Mouse (Mus musculus): ENCODE results near the gene Ksr1. TPM values are rescaled to one million over a fixed set of nuclear protein-coding genes. Genes with fewer than 3 reads are reported as not detected.

Gene Ksr1
- polyA plus RNA-seq, 1 experiment = 28.1 TPM

DNA sequence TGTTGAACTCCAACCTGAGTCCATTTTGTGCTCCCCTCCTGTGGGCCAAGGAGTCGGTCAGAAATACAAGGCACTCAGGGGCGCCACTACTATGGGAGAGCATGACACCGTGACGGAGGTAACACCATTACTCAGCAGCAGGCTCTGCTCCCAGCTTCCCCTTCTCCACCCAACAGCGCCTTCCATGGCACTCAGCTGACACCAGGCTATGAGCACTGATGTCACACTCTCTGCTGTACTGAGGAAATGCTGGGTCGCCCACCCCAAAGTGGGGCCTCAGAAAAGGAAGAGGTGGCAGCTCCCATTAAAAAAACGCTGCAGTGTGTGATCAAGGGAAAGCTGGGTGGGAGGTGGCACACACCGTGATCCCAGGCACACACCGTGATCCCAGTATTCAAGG is 101.0 kb downstream of the Ksr1 start:
- H3K27ac ChIP-seq (ENCODE audit: control insufficient read depth, insufficient read depth, low read length) = no peak overlapping the region
- TF ChIP-seq CTCF (IDR thresholded peaks at IDR 0.05; ENCODE audit: borderline replicate concordance, control insufficient read depth, extremely low read depth, insufficient read depth, low read length, poor library complexity) = no peak
- no peak for TF ChIP-seq POLR2A (IDR thresholded peaks at IDR 0.05; ENCODE audit: control insufficient read depth, extremely low read depth, insufficient read depth, low read length, poor library complexity)
- no peak for DNase-seq
- H3K4me1 ChIP-seq (replicated peaks; ENCODE audit: control insufficient read depth, insufficient read depth, low read length) = peaks cover 6% of the 10 kb centered on the region
- 77% methylated on average over 9 of the region's 9 CpGs for WGBS
- H3K4me3 ChIP-seq (ENCODE audit: control insufficient read depth, insufficient read depth, low read length) = no peak overlapping the region
- no peaks in the 10 kb centered on the region for H3K27me3 ChIP-seq (ENCODE audit: control insufficient read depth, insufficient read depth, low read length)
- no peaks in the 10 kb centered on the region for H3K36me3 ChIP-seq (ENCODE audit: control insufficient read depth, insufficient read depth, low read length)

DNA sequence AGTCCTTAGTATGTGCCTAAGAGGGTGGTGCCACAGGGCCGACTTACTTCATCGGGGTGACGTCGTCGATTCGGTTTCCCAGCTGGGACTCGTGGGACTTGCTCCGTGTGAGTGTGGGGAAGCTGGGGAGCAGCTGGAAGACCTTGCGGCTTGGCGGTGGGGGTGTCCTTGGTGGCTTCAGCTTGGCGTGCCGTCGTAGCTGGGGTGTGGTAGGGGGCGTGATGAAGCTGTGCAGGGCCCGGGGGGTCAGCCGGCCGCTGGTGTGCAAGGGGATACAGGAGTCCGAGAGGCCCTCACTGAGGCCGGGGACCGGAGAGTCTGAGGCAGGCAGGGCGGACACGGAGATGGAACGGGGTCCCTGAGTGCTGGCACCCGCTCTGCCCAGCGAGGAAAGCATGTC is 101.4 kb downstream of the Ksr1 start:
- no peak for TF ChIP-seq POLR2A (IDR thresholded peaks at IDR 0.05; ENCODE audit: control insufficient read depth, extremely low read depth, insufficient read depth, low read length, poor library complexity)
- TF ChIP-seq CTCF (IDR thresholded peaks at IDR 0.05; ENCODE audit: borderline replicate concordance, control insufficient read depth, extremely low read depth, insufficient read depth, low read length, poor library complexity) = no peak
- Histone ChIP-seq H3K27ac (ENCODE audit: control insufficient read depth, insufficient read depth, low read length) (no peak overlapping the region), H3K4me1 (replicated peaks; ENCODE audit: control insufficient read depth, insufficient read depth, low read length) (peaks cover 6% of the 10 kb centered on the region), H3K27me3 (ENCODE audit: control insufficient read depth, insufficient read depth, low read length) (no peaks in the 10 kb centered on the region), H3K4me3 (ENCODE audit: control insufficient read depth, insufficient read depth, low read length) (no peak overlapping the region), H3K36me3 (ENCODE audit: control insufficient read depth, insufficient read depth, low read length) (no peaks in the 10 kb centered on the region)
- 99% methylated on average over 25 of the region's 25 CpGs for WGBS
- no peak for DNase-seq

DNA sequence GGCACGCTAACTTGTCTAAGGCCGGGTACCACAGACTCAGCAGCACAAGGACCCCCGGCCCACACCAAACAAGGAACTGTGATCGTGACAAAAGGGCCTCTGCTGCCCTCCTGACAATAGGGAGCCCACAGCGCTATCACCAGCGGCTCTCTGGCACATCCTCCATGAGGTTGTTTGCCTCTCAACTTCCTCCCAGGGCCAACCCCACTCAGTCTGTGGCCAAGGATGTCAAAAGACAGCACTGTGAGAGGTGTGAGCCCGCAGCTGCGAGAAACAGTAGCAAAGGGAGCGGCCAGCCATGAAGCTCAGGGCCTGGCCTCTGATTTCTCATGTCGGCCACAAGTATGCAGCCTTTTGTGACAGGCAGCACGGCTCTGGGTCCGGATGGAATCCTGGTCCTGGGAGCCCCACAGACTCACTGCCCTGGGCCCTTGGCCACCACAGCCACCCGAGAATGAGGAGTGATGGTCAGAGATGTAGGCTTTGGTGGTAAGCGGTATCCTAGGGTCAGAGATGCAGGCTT is 104.2 kb downstream of the Ksr1 start:
- TF ChIP-seq CTCF (IDR thresholded peaks at IDR 0.05; ENCODE audit: borderline replicate concordance, control insufficient read depth, extremely low read depth, insufficient read depth, low read length, poor library complexity) = no peak
- TF ChIP-seq POLR2A (IDR thresholded peaks at IDR 0.05; ENCODE audit: control insufficient read depth, extremely low read depth, insufficient read depth, low read length, poor library complexity) = no peak
- 45% methylated on average over 14 of the region's 14 CpGs for WGBS
- Histone ChIP-seq H3K4me1 (replicated peaks; ENCODE audit: control insufficient read depth, insufficient read depth, low read length) (peaks cover 6% of the 10 kb centered on the region), H3K27me3 (ENCODE audit: control insufficient read depth, insufficient read depth, low read length) (no peaks in the 10 kb centered on the region), H3K27ac (ENCODE audit: control insufficient read depth, insufficient read depth, low read length) (no peak overlapping the region), H3K4me3 (ENCODE audit: control insufficient read depth, insufficient read depth, low read length) (no peak overlapping the region), H3K36me3 (ENCODE audit: control insufficient read depth, insufficient read depth, low read length) (no peaks in the 10 kb centered on the region)
- DNase-seq = no peak

DNA sequence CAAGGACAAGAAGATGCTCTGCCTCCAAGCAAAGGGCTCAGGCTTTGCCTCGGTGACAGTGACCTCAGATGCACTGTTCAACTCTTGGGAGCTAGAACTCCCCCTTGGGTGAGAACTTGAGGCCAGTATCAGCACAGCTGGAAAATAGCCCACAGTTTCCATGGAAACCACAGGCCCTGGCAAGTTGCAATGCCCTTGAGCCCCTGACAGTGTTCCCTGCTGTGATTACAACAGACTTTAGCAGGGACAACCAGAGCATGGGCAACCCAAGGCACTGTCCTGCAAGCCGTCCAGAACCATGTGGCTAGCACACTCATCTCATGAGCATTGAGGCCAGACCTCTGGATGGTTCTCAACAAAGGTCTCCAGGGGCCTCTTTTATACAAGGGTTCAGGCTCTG is 106.7 kb downstream of the Ksr1 start:
- DNase-seq = no peak
- WGBS = 91% methylated on average over 2 of the region's 2 CpGs
- Histone ChIP-seq H3K4me1 (replicated peaks; ENCODE audit: control insufficient read depth, insufficient read depth, low read length) (peaks cover 9% of the 10 kb centered on the region), H3K27me3 (ENCODE audit: control insufficient read depth, insufficient read depth, low read length) (no peaks in the 10 kb centered on the region), H3K27ac (ENCODE audit: control insufficient read depth, insufficient read depth, low read length) (no peak overlapping the region), H3K36me3 (ENCODE audit: control insufficient read depth, insufficient read depth, low read length) (no peaks in the 10 kb centered on the region), H3K4me3 (ENCODE audit: control insufficient read depth, insufficient read depth, low read length) (no peak overlapping the region)
- TF ChIP-seq POLR2A (IDR thresholded peaks at IDR 0.05; ENCODE audit: control insufficient read depth, extremely low read depth, insufficient read depth, low read length, poor library complexity) = no peak
- no peak for TF ChIP-seq CTCF (IDR thresholded peaks at IDR 0.05; ENCODE audit: borderline replicate concordance, control insufficient read depth, extremely low read depth, insufficient read depth, low read length, poor library complexity)

GRCm38 (mm10) chr11:79037555-79037954 is 108.7 kb downstream of the Ksr1 start:
- no peak overlapping the region for H3K27ac ChIP-seq (ENCODE audit: control insufficient read depth, insufficient read depth, low read length)
- H3K27me3 ChIP-seq (ENCODE audit: control insufficient read depth, insufficient read depth, low read length) = no peaks in the 10 kb centered on the region
- H3K4me3 ChIP-seq (ENCODE audit: control insufficient read depth, insufficient read depth, low read length) = no peak overlapping the region
- TF ChIP-seq POLR2A (IDR thresholded peaks at IDR 0.05; ENCODE audit: control insufficient read depth, extremely low read depth, insufficient read depth, low read length, poor library complexity) (no peak), CTCF (IDR thresholded peaks at IDR 0.05; ENCODE audit: borderline replicate concordance, control insufficient read depth, extremely low read depth, insufficient read depth, low read length, poor library complexity) (no peak)
- WGBS = 96% methylated on average over 12 of the region's 12 CpGs
- no peak for DNase-seq
- H3K4me1 ChIP-seq (replicated peaks; ENCODE audit: control insufficient read depth, insufficient read depth, low read length) = peaks cover 25% of the 10 kb centered on the region
- H3K36me3 ChIP-seq (ENCODE audit: control insufficient read depth, insufficient read depth, low read length) = no peaks in the 10 kb centered on the region

DNA sequence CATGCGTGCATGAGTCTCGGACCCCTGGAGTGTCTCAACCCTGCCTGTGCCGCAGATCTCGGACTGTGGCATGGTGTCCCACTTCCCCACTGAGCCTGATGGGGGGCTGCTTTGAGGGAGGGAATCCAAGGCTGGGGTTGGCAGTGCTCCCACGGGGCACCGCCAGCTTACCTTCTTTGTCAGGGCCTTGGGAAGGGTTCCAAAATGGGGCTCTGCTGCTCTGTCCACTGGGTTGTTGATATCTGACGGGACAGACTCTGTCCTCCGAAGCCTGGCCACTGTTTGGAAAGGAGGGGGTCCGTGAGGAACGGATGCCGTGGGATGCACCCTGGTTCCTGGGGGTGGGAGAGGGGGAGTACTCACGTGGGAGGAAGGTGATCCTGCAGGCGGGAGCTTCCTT is 109.9 kb downstream of the Ksr1 start:
- H3K36me3 ChIP-seq (ENCODE audit: control insufficient read depth, insufficient read depth, low read length) = no peaks in the 10 kb centered on the region
- no peak overlapping the region for H3K4me3 ChIP-seq (ENCODE audit: control insufficient read depth, insufficient read depth, low read length)
- peaks cover 19% of the 10 kb centered on the region for H3K4me1 ChIP-seq (replicated peaks; ENCODE audit: control insufficient read depth, insufficient read depth, low read length)
- H3K27ac ChIP-seq (ENCODE audit: control insufficient read depth, insufficient read depth, low read length) = no peak overlapping the region
- no peaks in the 10 kb centered on the region for H3K27me3 ChIP-seq (ENCODE audit: control insufficient read depth, insufficient read depth, low read length)
- WGBS = 97% methylated on average over 13 of the region's 13 CpGs
- TF ChIP-seq POLR2A (IDR thresholded peaks at IDR 0.05; ENCODE audit: control insufficient read depth, extremely low read depth, insufficient read depth, low read length, poor library complexity) = no peak
- no peak for TF ChIP-seq CTCF (IDR thresholded peaks at IDR 0.05; ENCODE audit: borderline replicate concordance, control insufficient read depth, extremely low read depth, insufficient read depth, low read length, poor library complexity)
- no peak for DNase-seq

GRCm38 (mm10) chr11:79033636-79034035 is 112.6 kb downstream of the Ksr1 start:
- Histone ChIP-seq H3K27ac (ENCODE audit: control insufficient read depth, insufficient read depth, low read length) (no peak overlapping the region), H3K4me3 (ENCODE audit: control insufficient read depth, insufficient read depth, low read length) (no peak overlapping the region), H3K36me3 (ENCODE audit: control insufficient read depth, insufficient read depth, low read length) (no peaks in the 10 kb centered on the region), H3K27me3 (ENCODE audit: control insufficient read depth, insufficient read depth, low read length) (no peaks in the 10 kb centered on the region), H3K4me1 (replicated peaks; ENCODE audit: control insufficient read depth, insufficient read depth, low read length) (peaks cover 19% of the 10 kb centered on the region)
- 11% methylated on average over 11 of the region's 11 CpGs for WGBS
- TF ChIP-seq POLR2A (IDR thresholded peaks at IDR 0.05; ENCODE audit: control insufficient read depth, extremely low read depth, insufficient read depth, low read length, poor library complexity) (no peak), CTCF (IDR thresholded peaks at IDR 0.05; ENCODE audit: borderline replicate concordance, control insufficient read depth, extremely low read depth, insufficient read depth, low read length, poor library complexity) (no peak)
- no peak for DNase-seq
